Mouse (Mus musculus): Measurements from ENCODE around the gene Sez6.

Gene Sez6

DNA sequence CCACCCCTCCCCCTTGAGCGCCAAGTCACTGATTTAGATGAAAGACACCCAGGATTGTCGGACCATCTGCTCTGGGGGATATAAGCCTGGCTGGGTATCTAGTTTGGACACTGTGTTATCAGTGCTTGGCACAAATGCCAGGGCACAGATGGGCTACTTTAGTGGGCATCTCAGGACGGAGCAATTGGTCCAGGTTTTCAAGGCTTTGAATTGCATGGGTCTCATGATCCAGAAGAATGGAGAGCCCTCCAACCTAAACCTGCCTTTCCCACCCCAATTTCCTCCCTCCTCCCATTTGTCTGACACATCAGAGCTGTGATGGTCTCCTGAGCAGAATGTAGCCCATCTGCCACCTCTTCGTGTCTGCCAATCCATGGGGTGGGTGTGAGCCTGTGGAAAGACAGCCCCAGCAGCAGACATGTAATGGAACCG is 20.2 kb downstream of the Sez6 start:
- no peak for DNase-seq

DNA sequence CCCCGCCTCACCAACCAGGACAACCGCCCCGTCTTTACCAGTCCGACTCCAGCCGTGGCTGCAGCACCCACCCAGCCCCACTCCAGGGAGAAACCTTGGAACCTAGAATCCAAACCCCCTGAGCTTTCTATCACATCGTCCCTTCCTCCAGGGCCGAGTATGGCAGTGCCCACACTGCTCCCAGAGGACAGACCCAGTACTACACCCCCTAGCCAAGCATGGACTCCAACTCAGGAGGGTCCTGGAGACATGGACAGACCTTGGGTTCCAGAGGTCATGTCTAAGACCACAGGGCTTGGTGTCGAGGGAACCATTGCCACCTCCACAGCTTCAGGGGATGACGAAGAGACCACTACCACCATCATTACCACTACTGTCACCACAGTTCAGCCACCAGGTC is 23.1 kb downstream of the Sez6 start:
- DNase-seq, result no peak

DNA sequence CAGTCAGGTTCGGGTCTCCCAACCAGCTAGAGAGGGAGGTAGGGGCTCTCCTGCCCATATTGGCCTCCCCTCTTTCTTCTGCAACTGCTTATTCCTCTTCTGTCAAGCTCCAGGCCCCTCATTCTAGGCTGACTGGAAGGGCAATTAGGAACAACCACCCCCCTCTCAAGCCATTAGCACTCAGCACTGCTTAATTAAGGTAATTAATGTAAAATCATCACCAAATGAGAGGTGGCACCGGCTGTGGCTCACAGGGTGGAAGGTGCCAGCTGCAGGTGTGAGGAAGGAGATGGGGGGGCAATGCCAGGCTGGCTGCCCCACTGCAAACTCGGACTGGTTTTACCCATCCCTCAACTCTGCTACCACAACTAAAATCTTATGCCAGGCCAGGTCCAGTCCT is 25.8 kb downstream of the Sez6 start:
- DNase-seq, result no peak

DNA sequence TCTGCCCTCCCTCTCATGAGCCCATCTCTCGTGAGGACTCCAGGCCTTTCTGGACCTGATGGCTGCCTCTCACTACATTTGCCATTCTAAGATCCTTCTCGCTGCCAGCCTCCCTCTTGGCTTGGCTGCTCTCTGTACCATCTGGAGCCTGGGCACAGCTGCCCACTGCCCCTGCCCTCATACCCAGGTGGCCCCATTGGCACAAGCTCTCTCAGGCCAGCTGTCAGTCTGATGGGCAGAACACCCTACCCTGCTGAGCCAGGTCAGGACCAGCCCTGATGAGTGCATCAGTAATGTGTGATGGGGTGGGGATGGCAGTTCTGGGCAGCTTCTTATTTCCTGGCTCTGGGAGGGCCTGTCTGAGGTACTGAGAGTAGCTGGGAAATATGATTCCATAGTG is 27.7 kb downstream of the Sez6 start:
- no peak for DNase-seq

- no peak for DNase-seq
Observed at GRCm38 (mm10) chr11:77958932-77959331, 28.3 kb downstream of the Sez6 start.

GRCm38 (mm10) chr11:77960199-77960598 is 29.6 kb downstream of the Sez6 start:
- DNase-seq, result peak; percentile 72

DNA sequence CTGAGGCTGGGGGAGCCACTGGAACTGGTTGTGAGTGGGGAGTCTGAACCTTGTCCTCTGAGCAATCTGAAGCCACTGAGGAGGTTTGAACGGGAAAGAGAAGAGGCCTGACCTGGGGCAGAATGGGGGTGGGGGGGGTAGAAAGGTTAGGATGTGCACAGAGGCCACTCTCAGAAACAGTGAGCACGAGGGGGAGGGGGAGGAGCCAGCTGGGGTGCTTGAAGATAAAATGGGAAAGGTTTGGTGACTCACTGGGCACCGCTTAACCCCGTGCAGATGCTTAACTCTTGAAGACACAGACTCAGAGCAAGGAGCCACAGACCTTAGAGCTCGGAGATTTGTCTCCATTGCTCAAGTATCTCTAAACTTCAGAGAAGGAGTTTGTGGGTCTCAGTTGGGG is 30.3 kb downstream of the Sez6 start:
- no peak for DNase-seq

- DNase-seq, result no peak
Observed at GRCm38 (mm10) chr11:77962946-77963345, 32.3 kb downstream of the Sez6 start.

DNA sequence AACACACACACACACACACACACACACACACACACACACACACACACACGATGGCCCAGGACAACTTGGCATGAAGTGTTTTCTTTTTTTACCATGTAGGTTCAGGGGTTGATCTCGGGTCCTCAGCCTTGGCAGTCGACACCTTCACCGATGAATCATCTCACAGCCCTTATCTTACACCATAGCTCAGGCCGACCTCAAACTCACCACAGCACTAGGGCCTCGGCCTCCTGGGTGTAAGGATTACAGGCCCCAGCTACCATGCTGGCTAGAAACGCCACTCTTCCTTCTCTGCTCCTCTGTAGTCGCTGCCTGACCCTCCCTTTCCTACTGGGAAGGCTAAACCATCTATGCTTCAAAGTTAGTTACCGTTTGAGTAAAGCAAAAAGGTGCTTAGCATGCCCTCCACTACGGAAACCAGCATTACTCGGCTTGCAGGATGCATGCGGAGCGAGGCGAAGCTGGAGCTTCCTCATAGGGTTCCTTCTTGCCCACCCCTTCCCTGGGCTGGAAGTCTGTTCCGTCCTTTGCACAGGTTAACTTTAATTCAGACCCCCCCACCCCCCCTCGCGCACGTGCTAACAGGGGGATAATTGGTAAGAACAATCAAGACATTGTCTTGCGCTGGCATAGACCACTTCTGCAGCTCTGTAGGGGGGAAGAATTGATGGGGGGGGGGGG is 34.0 kb downstream of the Sez6 start:
- DNase-seq, result no peak

GRCm38 (mm10) chr11:77965101-77966036 is 34.8 kb downstream of the Sez6 start:
- DNase-seq, result peak; percentile 72

DNA sequence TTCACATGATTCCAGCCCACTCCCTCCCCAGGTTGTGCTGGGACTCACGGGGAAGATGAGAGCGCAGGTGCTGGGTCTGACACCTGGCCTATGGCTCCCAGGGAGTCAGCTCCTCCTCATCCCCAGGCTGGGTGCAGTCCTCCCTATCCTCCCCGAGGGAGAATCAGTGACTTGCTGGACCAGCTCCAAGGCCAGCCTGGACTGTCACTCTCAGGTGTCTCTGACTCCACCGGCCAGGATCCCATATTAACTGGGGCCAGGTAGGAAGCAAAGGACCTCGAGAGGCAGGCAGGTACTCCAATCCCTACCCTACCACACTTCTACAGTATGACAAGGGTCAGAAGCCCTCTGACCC is 35.4 kb downstream of the Sez6 start:
- peak; percentile 51 for DNase-seq

DNA sequence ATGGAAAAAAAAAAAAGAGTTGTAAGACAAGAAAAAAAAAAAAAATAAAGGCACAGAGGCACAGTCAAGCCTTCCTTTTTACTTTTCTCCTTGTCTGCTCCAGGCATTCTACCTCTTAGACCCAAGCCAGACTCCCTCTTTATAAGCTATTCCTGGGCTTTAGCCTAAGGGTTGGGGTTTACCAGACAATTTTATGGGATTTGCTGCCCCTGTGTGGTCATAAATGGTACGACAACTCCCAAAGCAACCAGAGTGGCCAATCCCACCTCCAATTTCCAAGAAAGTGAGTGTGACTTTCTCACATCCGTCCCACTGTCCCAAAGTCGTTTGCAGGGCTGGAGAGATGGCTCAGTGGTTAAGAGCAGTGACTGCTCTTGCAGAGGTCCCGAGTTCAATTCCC is 36.5 kb downstream of the Sez6 start:
- peak; percentile 66 for DNase-seq

DNA sequence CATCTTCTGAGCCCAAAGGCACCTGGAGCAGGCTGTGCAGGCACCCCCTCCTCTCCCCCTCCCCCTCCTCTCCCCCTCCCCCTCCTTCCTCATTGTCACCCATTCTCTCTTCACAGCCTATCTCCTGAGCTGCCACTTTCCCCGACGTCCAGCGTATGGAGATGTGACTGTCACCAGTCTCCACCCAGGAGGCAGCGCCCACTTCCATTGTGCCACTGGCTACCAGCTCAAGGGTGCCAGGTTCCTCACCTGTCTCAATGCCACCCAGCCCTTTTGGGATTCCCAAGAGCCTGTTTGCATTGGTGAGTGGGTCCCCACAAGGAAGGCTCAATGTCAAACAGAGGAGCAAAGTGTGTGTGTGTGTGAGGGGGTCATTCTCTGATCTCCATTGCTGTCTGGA is 38.2 kb downstream of the Sez6 start:
- DNase-seq, result no peak

DNA sequence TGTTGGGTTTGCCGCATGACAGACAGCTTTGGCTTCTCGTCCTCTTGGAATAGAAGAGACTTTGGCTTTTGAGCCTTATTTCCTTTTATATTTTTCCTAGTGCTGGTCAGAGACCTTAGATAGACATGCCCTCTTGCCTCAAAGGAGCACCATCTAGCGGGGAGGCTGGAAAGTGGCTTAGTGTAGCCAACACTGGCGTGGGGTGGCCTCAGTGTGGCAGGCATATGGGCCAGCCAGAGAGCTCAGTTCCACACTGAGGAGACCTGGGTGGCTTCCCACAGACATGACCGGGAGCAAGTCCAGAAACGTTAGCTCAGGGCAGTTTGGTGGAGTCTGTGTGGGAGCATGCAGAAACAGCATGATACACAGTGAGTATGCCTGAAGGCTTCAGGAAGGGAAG is 40.1 kb downstream of the Sez6 start:
- DNase-seq, result no peak

DNA sequence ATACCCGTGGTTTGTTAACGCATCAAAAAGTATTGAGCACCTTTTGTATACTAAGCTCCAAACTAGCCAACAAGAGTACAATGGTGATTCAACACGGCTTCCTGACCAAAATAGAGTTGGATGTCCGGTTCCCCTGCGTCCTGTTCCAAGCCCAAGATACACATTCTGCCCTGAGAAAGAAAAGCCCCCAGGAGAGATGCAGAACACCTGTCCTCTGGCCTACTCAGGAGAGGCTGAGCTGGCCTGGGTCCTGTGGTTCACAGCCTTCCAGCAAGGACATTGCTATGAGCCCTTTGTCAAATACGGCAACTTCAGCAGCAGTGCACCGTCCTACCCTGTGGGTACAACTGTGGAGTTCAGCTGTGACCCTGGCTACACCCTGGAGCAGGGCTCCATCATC is 42.9 kb downstream of the Sez6 start:
- DNase-seq, result no peak

- no peak for DNase-seq
Observed at GRCm38 (mm10) chr11:77974325-77974724, 43.7 kb downstream of the Sez6 start.

DNA sequence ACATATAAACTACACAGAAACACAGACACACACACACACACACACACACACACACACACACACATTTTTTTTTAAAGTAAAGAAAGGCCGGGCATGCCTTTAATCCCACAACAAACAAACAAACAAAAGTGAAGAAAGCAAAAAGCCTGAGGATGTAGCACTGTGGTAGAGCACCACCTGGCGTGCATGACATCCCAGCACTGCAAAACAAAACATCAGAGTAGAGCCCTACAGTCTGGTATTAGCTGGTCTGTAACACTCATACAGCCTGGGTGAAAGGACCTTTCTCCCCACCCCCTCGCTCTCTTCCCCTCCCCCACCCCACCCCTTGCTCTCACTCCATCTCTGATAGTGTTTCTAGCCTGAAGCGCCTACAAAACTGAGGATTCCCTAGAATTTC is 45.3 kb downstream of the Sez6 start:
- no peak for DNase-seq

DNA sequence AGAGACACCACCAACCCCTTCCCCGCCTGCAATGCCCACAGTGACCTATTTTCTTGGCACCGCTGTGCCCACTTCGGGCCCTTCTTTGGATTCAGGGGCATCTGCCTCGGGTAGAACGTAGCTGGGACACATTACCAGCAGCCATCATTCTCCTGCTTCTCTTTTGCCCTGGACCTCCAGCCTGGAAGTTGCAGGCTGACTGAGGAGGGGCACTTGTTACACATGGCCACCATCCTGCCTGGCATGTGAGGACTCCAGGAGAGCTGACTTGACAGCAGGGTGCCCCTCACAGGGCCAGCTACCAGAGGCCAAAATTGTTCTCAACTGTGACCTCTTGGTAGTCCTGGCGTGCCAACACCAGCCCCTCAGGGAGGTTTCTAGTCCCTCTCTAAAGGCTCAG is 47.6 kb downstream of the Sez6 start:
- no peak for DNase-seq

DNA sequence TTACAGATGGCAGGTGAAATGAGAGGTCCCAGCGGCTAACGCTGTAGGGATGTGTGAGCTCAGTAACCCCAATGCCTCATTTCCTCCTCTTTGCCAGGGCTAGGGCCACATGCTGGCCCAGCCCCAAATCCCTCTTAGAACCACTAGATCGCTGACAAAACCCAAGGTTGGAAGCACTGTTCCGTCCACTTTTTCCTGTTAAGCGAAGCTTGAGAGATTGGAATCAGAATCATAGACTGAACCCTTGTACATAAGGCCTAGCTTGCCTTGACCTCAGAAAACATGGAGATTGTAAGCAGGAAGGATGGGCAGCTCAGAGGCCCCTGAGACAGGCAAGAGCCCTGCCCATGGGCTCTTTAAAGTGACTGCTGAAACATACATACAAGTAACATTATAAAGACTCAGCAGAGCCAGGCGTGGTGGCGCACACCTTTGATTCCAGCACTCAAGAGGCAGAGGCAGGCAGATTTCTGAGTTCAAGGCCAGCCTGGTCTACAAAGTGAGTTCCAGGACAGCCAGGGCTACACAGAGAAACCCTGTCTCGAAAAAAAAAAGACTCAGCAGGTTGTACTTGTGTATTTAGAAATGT is 48.7 kb downstream of the Sez6 start:
- DNase-seq, result no peak

DNA sequence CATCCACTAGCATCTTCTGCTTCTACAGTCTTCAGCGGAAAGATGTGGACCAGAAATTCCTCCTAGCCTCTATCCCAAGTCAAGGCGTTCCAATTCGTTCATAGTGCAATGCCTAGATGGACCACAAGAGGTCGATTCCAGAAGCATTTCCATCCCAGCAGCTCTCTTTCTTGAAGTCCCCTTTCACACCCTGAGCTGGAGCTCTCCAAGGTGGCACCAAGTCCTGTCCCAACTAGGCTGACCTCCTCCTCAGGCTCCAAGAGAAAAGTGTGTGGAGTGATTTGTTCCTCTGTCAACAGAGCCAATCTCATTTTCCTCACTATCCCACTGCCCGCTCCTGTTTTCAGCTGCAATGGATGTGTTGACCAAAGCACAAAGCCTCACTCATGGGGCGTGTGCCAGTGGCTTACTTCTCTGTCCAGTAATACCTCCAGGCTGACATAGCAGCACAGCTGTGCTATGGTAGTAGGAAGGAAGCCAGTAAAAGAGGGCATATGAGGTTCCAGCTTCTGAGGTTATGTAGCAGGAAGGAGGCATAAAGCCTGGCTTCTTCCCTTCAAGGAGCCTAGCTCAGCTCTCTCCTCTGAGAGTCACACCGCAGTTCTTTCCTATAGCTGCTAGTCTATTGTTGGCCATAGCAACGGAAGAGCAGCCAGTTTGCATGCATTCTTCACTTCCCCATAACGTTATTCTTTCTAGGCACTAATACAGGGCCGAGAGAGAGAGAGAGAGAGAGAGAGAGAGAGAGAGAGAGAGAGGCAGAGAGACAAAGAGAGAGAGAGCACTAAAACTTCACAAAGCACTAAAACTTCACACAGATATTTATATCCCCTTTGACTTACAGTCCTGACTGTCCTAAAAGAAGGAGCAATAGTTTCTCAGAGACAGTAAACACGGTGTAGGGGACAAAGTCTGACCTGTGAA is 49.9 kb downstream of the Sez6 start:
- DNase-seq, result no peak

DNA sequence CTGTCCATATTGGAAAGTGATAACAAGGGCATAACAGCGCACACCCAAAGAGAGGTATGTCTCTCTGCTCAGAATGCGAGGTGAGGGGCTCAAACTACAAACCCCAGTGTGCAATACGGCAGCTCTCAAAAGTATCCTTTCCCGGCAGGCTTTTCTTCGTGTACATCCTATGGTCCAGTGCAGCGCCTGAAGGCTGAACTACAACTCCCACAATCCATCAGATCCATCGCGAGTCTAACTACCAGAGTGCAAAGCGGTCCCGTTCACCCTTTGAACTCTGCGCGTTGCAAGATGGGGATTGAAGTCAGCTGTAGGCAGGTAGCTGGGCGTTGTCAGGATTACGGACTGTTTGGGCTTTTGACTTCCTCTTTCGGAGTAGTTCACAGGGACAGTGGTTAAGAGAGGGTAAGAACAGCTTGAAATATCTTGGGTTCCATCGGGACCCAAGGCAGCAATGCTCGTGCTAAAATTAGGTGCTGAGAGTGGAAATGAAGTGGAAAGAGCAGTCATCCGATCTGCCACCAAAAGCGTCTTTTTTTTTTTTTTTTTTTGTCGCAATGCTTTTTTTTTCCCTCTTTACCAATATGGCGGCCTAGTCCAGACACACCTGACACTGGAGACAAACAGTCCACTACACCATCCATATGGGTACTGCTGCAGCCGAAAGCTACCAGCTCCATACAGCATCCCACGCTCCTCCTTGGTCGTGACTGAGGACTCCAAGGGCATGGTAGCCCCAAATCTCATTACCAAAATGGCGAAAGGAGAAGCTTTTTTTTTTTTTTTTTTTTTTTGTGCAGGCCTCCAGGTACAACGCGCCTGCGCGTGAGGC is 51.2 kb downstream of the Sez6 start:
- DNase-seq, result peak; percentile 87

GRCm38 (mm10) chr11:77982441-77982905 is 51.9 kb downstream of the Sez6 start, which contains the start of gene Phf12:
Gene Phf12 (plus strand): TSS chr11:77982754.
- peak; percentile 99 for DNase-seq
